Mouse (Mus musculus) MEL (cell line): ENCODE measurements at regions not wholly inside any gene's neighbourhood (a gene's known extent, or its start where the extent isn't known, plus 50 kb on each side); places are given as distances from the start of the nearest gene placed in this dataset.
"Not testable (repeated sequence)": the region's sequence is repeated elsewhere in the genome, so short reads cannot be mapped to it uniquely, and the experiment has no call there.

Experiments used
- DNase-seq: peaks from one replicate; pipeline ENCODE4 v3.0.0; 2011; ENCODE audit warnings: low read depth, low spot score
- H3K27ac ChIP-seq: 2 replicates; pipeline ENCODE4 v1.5.1; 2012; ENCODE audit warnings: low read depth, mild to moderate bottlenecking, control low read depth, low read length, moderate library complexity; ENCODE audit not compliant: control insufficient read depth
- H3K27me3 ChIP-seq, 2 experiments: fragments of 150-350 bp in 1 of 2; sonication (generic) in 1 of 2; 2 replicates each; pipeline ENCODE4 v1.6.1; 2012; ENCODE audit warnings: low read length in 2 of 2, mild to moderate bottlenecking in 2 of 2, improper control_type of control experiment in 1 of 2, moderate library complexity in 1 of 2; ENCODE audit not compliant: insufficient read depth in 2 of 2, control insufficient read depth in 1 of 2
- H3K36me3 ChIP-seq, 2 experiments: 2 replicates each; pipeline ENCODE4 v1.6.1; 2012 to 2014; ENCODE audit warnings: low read length in 2 of 2, improper control_type of control experiment in 1 of 2, inconsistent platforms in 1 of 2, mild to moderate bottlenecking in 1 of 2; ENCODE audit not compliant: insufficient read depth in 2 of 2, control insufficient read depth in 1 of 2
- H3K4me1 ChIP-seq, 2 experiments: fragments of 150-350 bp in 1 of 2; sonication (generic) in 1 of 2; 2 replicates each; pipeline ENCODE4 v1.6.1; 2012; ENCODE audit warnings: low read length in 2 of 2, improper control_type of control experiment in 1 of 2, mild to moderate bottlenecking in 1 of 2; ENCODE audit not compliant: insufficient read depth in 2 of 2, control insufficient read depth in 1 of 2
- H3K4me3 ChIP-seq, 2 experiments: fragments of 150-350 bp in 1 of 2; sonication (generic) in 1 of 2; 2 replicates each; pipeline ENCODE4 v1.5.1; 2012; ENCODE audit warnings: low read depth in 2 of 2, low read length in 2 of 2, mild to moderate bottlenecking in 2 of 2, moderate library complexity in 2 of 2, control low read depth in 1 of 2, improper control_type of control experiment in 1 of 2; ENCODE audit not compliant: control insufficient read depth in 1 of 2, insufficient read depth in 1 of 2
- H3K79me2 ChIP-seq: 2 replicates; pipeline ENCODE4 v1.6.1; 2012; ENCODE audit warnings: mild to moderate bottlenecking, low read length, moderate library complexity; ENCODE audit not compliant: control insufficient read depth, poor library complexity, insufficient read depth
- H3K9ac ChIP-seq: 2 replicates; pipeline ENCODE4 v1.6.1; 2012; ENCODE audit warnings: low read depth, mild to moderate bottlenecking, control low read depth, low read length, moderate library complexity; ENCODE audit not compliant: control insufficient read depth, poor library complexity, severe bottlenecking
- H3K9me3 ChIP-seq: fragments of 150-350 bp; sonication (generic); replicated peaks from 2 replicates; pipeline ENCODE4 v1.6.1; 2012; ENCODE audit warnings: mild to moderate bottlenecking, low read length, improper control_type of control experiment, moderate library complexity; ENCODE audit not compliant: insufficient read depth
- CHD1 ChIP-seq: IDR thresholded peaks from 2 replicates; pipeline ENCODE4 v1.6.1; 2012; ENCODE audit warnings: low read depth, mild to moderate bottlenecking, inconsistent platforms, low read length, improper control_type of control experiment
- CHD2 ChIP-seq: IDR thresholded peaks from 2 replicates; pipeline ENCODE4 v1.6.1; 2011; ENCODE audit warnings: low read length, improper control_type of control experiment
- CTCF ChIP-seq, 3 experiments: IDR thresholded peaks in 2 of 3; conservative IDR thresholded peaks in 1 of 3; 2 replicates each; pipeline ENCODE4 v1.5.1; 2011 to 2012; ENCODE audit warnings: low read length in 3 of 3, low read depth in 2 of 3, mild to moderate bottlenecking in 2 of 3, improper control_type of control experiment in 1 of 3, inconsistent platforms in 1 of 3, mixed read lengths in 1 of 3, moderate library complexity in 1 of 3; ENCODE audit not compliant: control insufficient read depth in 1 of 3, insufficient read depth in 1 of 3, poor library complexity in 1 of 3, severe bottlenecking in 1 of 3
- E2F4 ChIP-seq: IDR thresholded peaks from 2 replicates; pipeline ENCODE4 v1.6.1; 2011; ENCODE audit warnings: low read depth, low read length, improper control_type of control experiment, borderline replicate concordance
- ELF1 ChIP-seq: IDR thresholded peaks from 2 replicates; pipeline ENCODE4 v1.6.1; 2014; ENCODE audit warnings: low read depth, mild to moderate bottlenecking, inconsistent platforms, low read length, improper control_type of control experiment, moderate library complexity
- EP300 ChIP-seq, 2 experiments: IDR thresholded peaks; 2 replicates each; pipeline ENCODE4 v1.6.1; 2011; ENCODE audit warnings: improper control_type of control experiment in 2 of 2, low read length in 2 of 2, low read depth in 1 of 2, mild to moderate bottlenecking in 1 of 2
- ETS1 ChIP-seq: IDR thresholded peaks from 2 replicates; pipeline ENCODE4 v1.6.1; 2012; ENCODE audit warnings: low read depth, mild to moderate bottlenecking, inconsistent platforms, low read length, improper control_type of control experiment, moderate library complexity
- JUND ChIP-seq: IDR thresholded peaks from 2 replicates; pipeline ENCODE4 v1.6.1; 2011; ENCODE audit warnings: low read depth, mild to moderate bottlenecking, improper control_type of control experiment, low read length
- KAT2A ChIP-seq: conservative IDR thresholded peaks from 2 replicates; pipeline ENCODE4 v1.6.1; 2012; ENCODE audit warnings: low read depth, low read length, improper control_type of control experiment, inconsistent platforms
- MAFK ChIP-seq: IDR thresholded peaks from 2 replicates; pipeline ENCODE4 v1.6.1; 2011; ENCODE audit warnings: low read depth, mild to moderate bottlenecking, low read length, improper control_type of control experiment, borderline replicate concordance
- MAX ChIP-seq: IDR thresholded peaks from 2 replicates; pipeline ENCODE4 v1.6.1; 2011; ENCODE audit warnings: low read length, improper control_type of control experiment
- MEF2A ChIP-seq: IDR thresholded peaks from 2 replicates; pipeline ENCODE4 v1.6.1; 2014; ENCODE audit warnings: low read depth, mild to moderate bottlenecking, inconsistent platforms, low read length, improper control_type of control experiment; ENCODE audit not compliant: poor library complexity, insufficient replicate concordance, severe bottlenecking; ENCODE audit errors: extremely low read depth
- MYC ChIP-seq: IDR thresholded peaks from 2 replicates; pipeline ENCODE4 v1.6.1; 2011; ENCODE audit warnings: low read depth, mild to moderate bottlenecking, low read length, improper control_type of control experiment, moderate library complexity
- NELFE ChIP-seq: IDR thresholded peaks from 2 replicates; pipeline ENCODE4 v1.6.1; 2011; ENCODE audit warnings: low read depth, low read length, improper control_type of control experiment
- POLR2A ChIP-seq, 2 experiments: IDR thresholded peaks; 2 replicates each; pipeline ENCODE4 v1.6.1; 2011 to 2012; ENCODE audit warnings: low read length in 2 of 2, mild to moderate bottlenecking in 2 of 2, control low read depth in 1 of 2, improper control_type of control experiment in 1 of 2, low read depth in 1 of 2, moderate library complexity in 1 of 2; ENCODE audit not compliant: control insufficient read depth in 1 of 2, insufficient read depth in 1 of 2, poor library complexity in 1 of 2
- POLR2AphosphoS2 ChIP-seq: IDR thresholded peaks from 2 replicates; pipeline ENCODE4 v1.6.1; 2011; ENCODE audit warnings: low read length, improper control_type of control experiment
- POLR2AphosphoS5 ChIP-seq: IDR thresholded peaks from 2 replicates; pipeline ENCODE4 v1.6.1; 2012; ENCODE audit warnings: low read depth, borderline replicate concordance, mild to moderate bottlenecking, inconsistent platforms, low read length, moderate library complexity, mixed read lengths
- RCOR1 ChIP-seq: IDR thresholded peaks from 2 replicates; pipeline ENCODE4 v1.6.1; 2012; ENCODE audit warnings: low read depth, mild to moderate bottlenecking, inconsistent platforms, low read length, improper control_type of control experiment
- TCF12 ChIP-seq: IDR thresholded peaks from 2 replicates; pipeline ENCODE4 v1.6.1; 2014; ENCODE audit warnings: low read depth, mild to moderate bottlenecking, inconsistent platforms, low read length, improper control_type of control experiment, moderate library complexity
- UBTF ChIP-seq: IDR thresholded peaks from 2 replicates; pipeline ENCODE4 v1.6.1; 2012; ENCODE audit warnings: low read depth, mild to moderate bottlenecking, inconsistent platforms, low read length, improper control_type of control experiment, moderate library complexity, borderline replicate concordance; ENCODE audit not compliant: insufficient read depth
- USF1 ChIP-seq: IDR thresholded peaks from 2 replicates; pipeline ENCODE4 v1.6.1; 2014; ENCODE audit warnings: low read depth, mild to moderate bottlenecking, inconsistent platforms, low read length, improper control_type of control experiment, moderate library complexity
- USF2 ChIP-seq, 2 experiments: IDR thresholded peaks; 2 replicates each; pipeline ENCODE4 v1.6.1; 2011 to 2012; ENCODE audit warnings: improper control_type of control experiment in 2 of 2, low read length in 2 of 2, borderline replicate concordance in 1 of 2, inconsistent platforms in 1 of 2, low read depth in 1 of 2, mild to moderate bottlenecking in 1 of 2; ENCODE audit not compliant: insufficient read depth in 1 of 2
- ZKSCAN1 ChIP-seq: IDR thresholded peaks from 2 replicates; pipeline ENCODE4 v1.6.1; 2012; ENCODE audit warnings: low read depth, mild to moderate bottlenecking, inconsistent platforms, low read length, improper control_type of control experiment, moderate library complexity

DNA sequence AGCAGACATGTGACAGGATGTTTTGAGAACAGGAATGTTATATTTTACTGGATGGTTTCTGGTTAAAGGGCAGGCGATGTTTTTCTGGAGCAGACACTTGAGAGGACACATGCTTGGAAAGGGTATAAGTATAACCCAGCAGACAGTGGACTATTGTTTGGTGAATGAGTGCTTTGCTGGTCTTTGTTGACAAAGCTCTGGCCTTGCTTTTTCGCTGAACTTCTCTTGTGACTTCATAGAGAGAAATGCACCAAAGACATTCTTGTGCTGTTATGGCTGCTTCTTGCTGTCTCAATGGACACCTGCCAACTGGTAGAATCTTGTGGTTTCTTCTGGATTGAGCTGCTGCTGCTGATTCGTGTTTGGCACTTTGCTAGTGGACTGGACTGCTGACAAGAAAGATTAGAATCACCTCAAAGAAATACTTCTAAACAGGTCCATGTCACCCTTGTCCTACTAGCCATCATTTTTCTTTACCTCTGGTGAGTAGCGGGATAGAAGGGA, 612.1 kb downstream of the Cypt12 start:
- Histone ChIP-seq H3K36me3 (no peaks in the 10 kb centered on the region), H3K4me1 (no peaks in the 10 kb centered on the region), H3K4me3 (no peak overlapping the region), H3K9me3 (no peaks in the 10 kb centered on the region), H3K27me3 (no peaks in the 10 kb centered on the region), H3K9ac (no peak overlapping the region), H3K79me2 (no peaks in the 10 kb centered on the region), H3K27ac (no peak overlapping the region)
- DNase-seq, result no peak
- TF ChIP-seq MEF2A (no peak), UBTF (no peak), ZKSCAN1 (no peak), MAX (no peak), JUND (no peak), POLR2AphosphoS5 (no peak), MAFK (no peak), RCOR1 (no peak), NELFE (no peak), CHD1 (no peak), USF1 (no peak), MYC (no peak)

DNA sequence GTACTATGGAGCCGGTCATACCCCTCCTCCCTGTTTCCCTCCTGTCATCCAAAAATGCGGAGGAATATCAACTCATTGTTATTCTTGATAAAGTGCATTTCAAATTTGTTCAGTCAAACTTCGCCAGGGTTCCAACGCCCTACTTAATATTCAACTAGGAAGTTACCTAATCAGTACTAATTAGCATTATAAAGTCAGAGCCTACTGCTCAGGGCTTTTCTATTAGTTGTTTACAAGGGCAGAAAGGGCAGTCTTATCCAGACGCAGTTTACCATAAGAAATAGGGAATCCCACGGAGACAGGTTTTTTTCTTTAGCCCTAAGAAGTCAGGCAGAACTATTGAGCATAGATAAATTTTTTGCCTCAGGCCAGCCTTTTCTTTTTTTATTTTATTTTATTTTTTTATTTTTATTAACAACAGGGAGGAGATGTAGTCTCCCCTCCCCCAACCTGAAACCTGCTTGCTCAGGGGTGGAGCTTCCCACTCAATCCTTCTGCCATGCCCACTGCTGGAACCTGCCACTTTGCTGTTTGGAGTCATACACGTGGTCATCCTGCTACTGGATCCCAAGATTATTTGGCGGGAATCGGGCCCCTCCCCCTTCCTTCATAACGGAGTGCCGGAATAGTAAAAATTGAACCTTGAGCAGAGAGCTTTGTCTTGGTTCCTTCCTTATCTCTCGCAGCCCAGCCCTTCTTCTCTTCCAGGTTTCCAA, 632.9 kb downstream of the Cypt12 start:
- H3K9me3 ChIP-seq, H3K9ac ChIP-seq, DNase-seq, H3K36me3 ChIP-seq, H3K27ac ChIP-seq, H3K4me1 ChIP-seq, H3K79me2 ChIP-seq, H3K27me3 ChIP-seq, H3K4me3 ChIP-seq: not testable (repeated sequence)

GRCm38 (mm10) chr3:18620608-18621007, 672.4 kb downstream of the Cypt12 start:
- no peak for DNase-seq
- Histone ChIP-seq H3K27me3 (no peaks in the 10 kb centered on the region), H3K79me2 (no peaks in the 10 kb centered on the region), H3K9me3 (no peaks in the 10 kb centered on the region), H3K9ac (no peak overlapping the region), H3K4me1 (no peaks in the 10 kb centered on the region), H3K4me3 (no peak overlapping the region), H3K27ac (no peak overlapping the region), H3K36me3 (no peaks in the 10 kb centered on the region)
- TF ChIP-seq KAT2A (no peak), POLR2A (IDR thresholded peaks at IDR 0.05; ENCODE audit: control insufficient read depth in 1 of 2, insufficient read depth in 1 of 2, low read depth in 1 of 2, low read length in 2 of 2, poor library complexity in 1 of 2) (no peak), USF2 (IDR thresholded peaks at IDR 0.05; ENCODE audit: borderline replicate concordance in 1 of 2, insufficient read depth in 1 of 2, low read depth in 1 of 2, low read length in 2 of 2) (no peak), TCF12 (no peak), RCOR1 (no peak), E2F4 (no peak), ETS1 (no peak), EP300 (IDR thresholded peaks at IDR 0.05; ENCODE audit: low read depth in 1 of 2, low read length in 2 of 2) (no peak), POLR2AphosphoS2 (no peak), CTCF (IDR thresholded peaks at IDR 0.05 in 2 of 3, conservative IDR thresholded peaks at IDR 0.05 in 1 of 3; ENCODE audit: control insufficient read depth in 1 of 3, insufficient read depth in 1 of 3, low read depth in 2 of 3, low read length in 3 of 3, poor library complexity in 1 of 3, severe bottlenecking in 1 of 3) (no peak), ELF1 (no peak), CHD2 (no peak), POLR2AphosphoS5 (no peak)
